Mouse (Mus musculus) adrenal gland, postnatal 25 days (tissue): ENCODE measurements around the gene Sash3. TPM values are rescaled to one million over a fixed set of nuclear protein-coding genes. Genes with fewer than 3 reads are reported as not detected.

Experiments used
- DNase-seq: peaks from one replicate; pipeline ENCODE4 v3.0.0; 2021; ENCODE audit warnings: mixed read lengths
- long read RNA-seq: library from polyadenylated mRNA; stranded (forward); transcript quantifications from one replicate; pipeline ENCODE4 v2.0.0, GENCODE M21; 2021
- total RNA-seq: library from RNA; stranded (reverse); gene quantifications from 2 replicates; pipeline ENCODE4 v1.2.3, GENCODE M21; 2021

The Sash3 gene
- 0.43 and 0.82 TPM in 2 replicates for total RNA-seq
- long read RNA-seq, partial matches to known transcripts, result 0 of 1 reads
- long read RNA-seq, other reads (novel, unspliced or antisense), result 1 of 1 reads

- DNase-seq, result no peak
Observed at GRCm38 (mm10) chrX:48146262-48146661, at the start of gene Sash3. Gene Sash3, plus strand, starts transcription at chrX:48146436.

GRCm38 (mm10) chrX:48096580-48096979, 49.7 kb upstream of the Sash3 start:
- DNase-seq, result no peak

GRCm38 (mm10) chrX:48098470-48099129, 47.6 kb upstream of the Sash3 start:
- no peak for DNase-seq

- DNase-seq, result peak; percentile 17
Observed at GRCm38 (mm10) chrX:48099871-48100270, 46.4 kb upstream of the Sash3 start.

- DNase-seq, result no peak
Observed at GRCm38 (mm10) chrX:48103256-48103655, 43.0 kb upstream of the Sash3 start.

- no peak for DNase-seq
Observed at GRCm38 (mm10) chrX:48104736-48105441, 41.3 kb upstream of the Sash3 start.

GRCm38 (mm10) chrX:48106226-48106625, 40.0 kb upstream of the Sash3 start:
- DNase-seq, result no peak

GRCm38 (mm10) chrX:48108394-48109315, 37.6 kb upstream of the Sash3 start, which contains the start of gene Xpnpep2:
Gene Xpnpep2, plus strand, starts transcription at chrX:48108725.
- DNase-seq, result no peak

GRCm38 (mm10) chrX:48109316-48109655, 37.0 kb upstream of the Sash3 start:
- no peak for DNase-seq

- DNase-seq, result no peak
Observed at GRCm38 (mm10) chrX:48119294-48119693, 26.9 kb upstream of the Sash3 start.

GRCm38 (mm10) chrX:48124132-48125071, 21.8 kb upstream of the Sash3 start:
- peak; percentile 70 for DNase-seq

GRCm38 (mm10) chrX:48126903-48127476, 19.2 kb upstream of the Sash3 start:
- no peak for DNase-seq

GRCm38 (mm10) chrX:48127502-48128218, 18.6 kb upstream of the Sash3 start:
- no peak for DNase-seq

- DNase-seq, result no peak
Observed at GRCm38 (mm10) chrX:48129167-48129566, 17.1 kb upstream of the Sash3 start.

- DNase-seq, result no peak
Observed at GRCm38 (mm10) chrX:48136935-48137334, 9.3 kb upstream of the Sash3 start.

GRCm38 (mm10) chrX:48138011-48138410, 8.2 kb upstream of the Sash3 start:
- no peak for DNase-seq

GRCm38 (mm10) chrX:48138539-48139275, 7.5 kb upstream of the Sash3 start:
- DNase-seq, result no peak

- DNase-seq, result no peak
Observed at GRCm38 (mm10) chrX:48139368-48140285, 6.6 kb upstream of the Sash3 start.
